In genomic region chr11:76916539-76917229, GRCm38 (mm10) we compare ENCODE assay signal across 9 mouse cellular contexts. TPM values are rescaled to one million over a fixed set of nuclear protein-coding genes. Genes with fewer than 3 reads are reported as not detected.
DNase-seq lines count a peak whose midpoint lies in the region; ATAC-seq and TF ChIP-seq lines count a peak whose summit lies in the region.
"Had no signal": no experiment of that assay in that cellular context is flagged by ENCODE, and none has a peak within 500 bp of the region (broad histone marks: within the 10 kb centered on the region; RNA-seq: fewer than 3 reads in every experiment).

No protein-coding gene starts in this region.

- peak; percentile 69 for ATAC-seq in lung, embryonic 16.5 days (ENCODE audit: low read depth)
- no peak for ATAC-seq in erythroid progenitor cell, adult 5-6 weeks (replicated peaks; ENCODE audit: low FRiP score, poor library complexity, severe bottlenecking)

- no peaks in the 10 kb centered on the region for H3K36me3 ChIP-seq in lung, embryonic 16.5 days (ENCODE audit: control insufficient read depth, insufficient read depth, low read length)

- H3K4me3 ChIP-seq in lung, embryonic 16.5 days (ENCODE audit: low read length): no peak overlapping the region
- H3K4me3 ChIP-seq in lung, adult 2 months (replicated peaks; ENCODE audit: extremely low read depth, low read depth, low read length): no peak overlapping the region

- no peak for TF ChIP-seq CTCF in lung, adult 2 months (IDR thresholded peaks at IDR 0.05; ENCODE audit: insufficient read depth, low read length)

- 0 out of 2 replicates have a peak overlapping the region, but pooled peaks have one; percentile 2 for H3K4me2 ChIP-seq in lung, embryonic 16.5 days (ENCODE audit: low read depth, low read length)

- no peaks in the 10 kb centered on the region for H3K27me3 ChIP-seq in lung, embryonic 16.5 days (ENCODE audit: control insufficient read depth, insufficient read depth, low read depth, low read length)

- H3K9me3 ChIP-seq in lung, embryonic 16.5 days (ENCODE audit: control insufficient read depth, low read length): no peaks in the 10 kb centered on the region

- DNase-seq in lung, adult 2 months: no peak
- peak; percentile 41 for DNase-seq in c-Kit-positive CD71-negative TER-119-negative erythroid progenitor cells, embryonic 14.5 days (ENCODE audit: low read depth)
- DNase-seq in kidney, postnatal 25 days: peak; percentile 54 to 69
- DNase-seq in retina, postnatal 1 day: peak; percentile 27
- DNase-seq in gastrocnemius, adult 8-10 months (ENCODE audit: low spot score in 2 of 2): no peak
- DNase-seq in spleen, adult 12 weeks (ENCODE audit: low spot score): no peak

- no peak overlapping the region for H3K9ac ChIP-seq in lung, embryonic 16.5 days (ENCODE audit: low read length)

- 26% methylated on average over 13 of the region's 13 CpGs for WGBS in lung, embryonic 16.5 days
- 30% methylated on average over 13 of the region's 13 CpGs for WGBS in lung, adult 2 months

- no peak overlapping the region for H3K27ac ChIP-seq in lung, embryonic 16.5 days (ENCODE audit: low read length)

- peaks cover 27% of the 10 kb centered on the region for H3K4me1 ChIP-seq in lung, embryonic 16.5 days (replicated peaks; ENCODE audit: control insufficient read depth, insufficient read depth, low read length)
- no peaks in the 10 kb centered on the region; the same call in 1 of the 2 replicates for H3K4me1 ChIP-seq in lung, adult 2 months (ENCODE audit: control insufficient read depth, insufficient read depth, low read length)

- TF ChIP-seq POLR2A in lung, adult 2 months (IDR thresholded peaks at IDR 0.05; ENCODE audit: borderline replicate concordance, extremely low read depth, low read depth, low read length): no peak

RNA-seq across cellular contexts. Expression of gene Blmh, which starts 7.9 kb away (rescaled TPM):
- 163 and 165 TPM in 2 replicates for polyA plus RNA-seq in lung, embryonic 16.5 days (2015; fragmentation: Nextera tagmentation; extraction: Ambion mirVana)
- 10.4 and 20.1 TPM in 2 replicates for polyA plus RNA-seq in lung, adult 2 months (2012; rRNA removed)
- 11.2 and 16.8 TPM in 2 replicates for total RNA-seq in erythroid progenitor cell, adult 5-6 weeks (2015; ENCODE audit: low replicate concordance)
- total RNA-seq in erythroid progenitor cell, adult 5-6 weeks (2017; ENCODE audit: low replicate concordance): 30.4 and 38.4 TPM in 2 replicates
- total RNA-seq in gastrocnemius, adult 8-10 months (2022): 10 to 100 TPM; 22.9 to 25.4 (median 24.0) TPM

RNA-seq across cellular contexts. Expression of gene Tmigd1, which starts 14.7 kb away (rescaled TPM):
- polyA plus RNA-seq in lung, embryonic 16.5 days (2015; fragmentation: Nextera tagmentation; extraction: Ambion mirVana): 0.11 and 0.47 TPM in 2 replicates
- 0.10 and 0.39 TPM in 2 replicates for polyA plus RNA-seq in lung, adult 2 months (2012; rRNA removed)
- not detected in 2 replicates for total RNA-seq in erythroid progenitor cell, adult 5-6 weeks (2015; ENCODE audit: low replicate concordance)
- not detected in 2 replicates for total RNA-seq in erythroid progenitor cell, adult 5-6 weeks (2017; ENCODE audit: low replicate concordance)
- not detected for total RNA-seq in gastrocnemius, adult 8-10 months (2022)
- polyA plus RNA-seq: cortical plate, adult 2 months had no signal

Comparison
In these comparisons a context has a peak if more than half of its experiments do, and no peak if none do; other contexts are left out.
1. DNase-seq: peak in c-Kit-positive CD71-negative TER-119-negative erythroid progenitor cells, embryonic 14.5 days (single experiment), kidney, postnatal 25 days (2 of 2) and retina, postnatal 1 day (single experiment); none in lung, adult 2 months (single experiment), gastrocnemius, adult 8-10 months (0 of 2) and spleen, adult 12 weeks (single experiment).